Mouse (Mus musculus) cerebellum, adult 9-10 months (tissue): ENCODE measurements around the gene Slc39a11.

Experiments used
- DNase-seq: peaks from one replicate; pipeline ENCODE4 v3.0.0; 2022

Gene Slc39a11

DNA sequence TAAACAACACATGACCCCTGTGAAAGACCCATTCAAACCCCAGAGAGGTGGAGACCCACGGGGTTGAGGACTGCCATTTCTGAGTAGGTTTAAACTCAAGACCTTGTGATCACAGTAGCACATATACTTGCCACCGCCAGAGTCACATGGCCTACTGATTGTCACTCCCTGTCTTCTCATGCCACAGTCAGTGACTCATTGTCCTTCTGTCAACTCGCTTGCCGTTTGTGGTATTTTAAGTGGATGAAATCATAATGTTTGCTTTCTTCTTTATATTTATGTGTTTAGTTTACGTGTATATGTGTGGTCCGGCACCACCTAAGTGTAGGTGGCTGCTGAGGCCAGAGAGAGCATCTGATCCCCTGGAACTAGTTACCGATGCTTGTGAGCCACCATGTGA is 112.2 kb downstream of the Slc39a11 start:
- no peak for DNase-seq

- DNase-seq = no peak
These were observed 112.7 kb downstream of the Slc39a11 start for GRCm38 (mm10) chr11:113537199-113537586.

GRCm38 (mm10) chr11:113536308-113537198 is 113.3 kb downstream of the Slc39a11 start:
- DNase-seq = no peak

DNA sequence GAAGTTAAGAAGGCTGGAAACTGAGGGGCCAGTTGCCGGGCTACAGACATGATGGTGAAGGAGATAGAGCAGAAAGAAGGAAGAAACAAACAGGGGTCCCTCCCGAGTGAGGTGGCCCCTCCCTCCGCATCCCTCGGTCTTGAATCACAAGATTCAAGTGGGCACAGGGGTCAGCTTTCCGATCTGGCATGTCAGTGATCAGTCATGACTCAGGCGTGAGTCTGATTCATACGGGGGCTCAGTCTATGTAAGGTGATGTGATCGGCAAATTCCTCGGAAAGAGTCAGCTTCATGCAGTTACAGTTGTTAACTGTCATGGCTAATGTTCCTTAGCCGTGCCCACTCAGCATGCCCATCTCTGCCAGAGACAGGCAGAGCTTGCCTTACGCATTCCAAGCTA is 115.5 kb downstream of the Slc39a11 start:
- no peak for DNase-seq

DNA sequence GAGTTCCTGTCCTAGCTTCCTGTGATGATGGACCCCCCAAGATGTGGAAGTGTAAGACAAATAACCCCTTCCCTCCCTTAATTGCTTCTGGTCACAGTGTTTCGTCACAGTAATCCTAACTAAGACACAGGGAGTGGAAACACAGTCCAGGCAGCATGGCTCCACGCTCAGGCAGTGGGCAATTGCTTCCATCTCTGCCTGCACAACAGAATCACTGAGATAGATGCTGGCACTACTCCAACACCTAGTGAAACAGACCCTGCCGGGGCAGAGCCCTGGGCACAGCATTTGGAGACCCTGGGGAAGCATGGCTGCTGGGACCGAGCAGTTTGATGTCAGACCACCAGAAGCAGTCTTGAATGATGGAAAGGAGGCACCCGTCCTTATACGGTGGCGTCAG is 115.9 kb downstream of the Slc39a11 start:
- DNase-seq = no peak

DNA sequence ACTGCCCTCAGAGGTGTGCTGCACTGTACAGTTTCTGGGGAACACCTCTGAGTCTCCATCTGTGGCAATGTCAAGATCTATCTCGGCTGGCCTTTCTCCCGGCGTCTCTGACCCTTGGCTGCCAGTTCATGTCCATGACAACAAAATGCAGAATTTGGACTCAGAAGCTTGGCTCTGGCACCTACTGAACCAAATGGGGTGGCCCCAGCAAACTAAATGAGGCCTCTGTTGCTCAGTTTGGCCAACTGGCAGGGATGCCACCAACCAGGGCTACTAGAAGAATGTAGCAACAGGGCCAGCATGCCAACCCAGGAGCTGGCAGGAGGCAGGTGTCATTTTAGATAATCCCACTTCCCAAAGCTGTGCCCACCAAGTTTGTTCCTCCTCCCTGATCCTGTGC is 121.5 kb downstream of the Slc39a11 start:
- DNase-seq = no peak

GRCm38 (mm10) chr11:113525731-113526130 is 124.1 kb downstream of the Slc39a11 start:
- DNase-seq = no peak

- no peak for DNase-seq
These were observed 127.2 kb downstream of the Slc39a11 start for GRCm38 (mm10) chr11:113522726-113523125.

GRCm38 (mm10) chr11:113521469-113522190 is 128.2 kb downstream of the Slc39a11 start:
- no peak for DNase-seq

DNA sequence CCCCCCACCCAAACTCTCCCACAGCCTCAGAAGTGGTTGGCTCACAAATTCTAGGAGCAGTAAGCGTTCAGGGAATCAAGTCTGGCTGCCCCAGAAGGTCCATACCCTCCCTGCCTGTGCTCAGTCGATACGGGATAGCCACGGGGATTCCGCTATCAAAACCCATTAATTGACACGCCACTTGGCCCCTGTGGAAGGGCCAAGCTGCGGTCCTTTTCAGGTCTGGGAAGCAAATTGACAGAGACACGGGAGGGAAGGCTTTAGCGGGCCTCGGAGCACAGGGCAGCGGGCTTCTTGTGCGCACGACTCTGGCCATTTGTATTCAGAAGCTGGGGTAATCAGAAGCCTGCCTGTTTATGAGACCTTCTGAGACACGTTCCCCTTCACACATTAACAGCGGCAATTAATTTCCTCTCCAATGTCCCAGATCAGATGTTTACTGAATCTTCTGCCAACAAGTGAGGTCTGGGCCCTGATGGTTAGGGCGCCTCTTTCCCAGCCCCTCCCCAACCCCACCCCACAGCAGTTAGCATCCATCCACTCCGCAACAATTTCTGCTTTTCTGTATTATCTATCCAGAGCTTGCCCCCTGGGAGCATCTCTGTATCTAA is 128.9 kb downstream of the Slc39a11 start:
- DNase-seq = no peak

DNA sequence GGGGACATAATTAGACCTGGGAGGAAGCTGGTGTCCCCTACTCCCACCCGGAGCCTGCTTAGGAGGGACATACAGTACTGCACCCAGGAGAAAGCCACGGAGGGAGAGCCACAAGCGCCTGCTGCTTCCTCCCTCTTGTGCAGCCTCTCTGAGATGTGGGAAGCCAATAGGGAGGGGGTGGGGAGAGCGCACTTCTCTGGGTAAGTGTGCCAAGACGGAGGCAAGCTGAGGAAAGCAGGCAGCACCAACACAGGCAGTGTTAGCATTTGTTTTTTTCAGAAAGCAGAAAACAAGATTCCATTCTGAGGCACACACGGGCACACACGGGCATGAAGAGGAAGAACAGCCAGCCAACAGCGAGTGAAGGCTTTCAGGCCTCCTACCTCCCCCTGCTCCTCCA is 129.5 kb downstream of the Slc39a11 start:
- DNase-seq = no peak

- no peak for DNase-seq
These were observed 129.9 kb downstream of the Slc39a11 start for GRCm38 (mm10) chr11:113519973-113520372.

GRCm38 (mm10) chr11:113518176-113518575 is 131.7 kb downstream of the Slc39a11 start:
- no peak for DNase-seq

GRCm38 (mm10) chr11:113516156-113516555 is 133.7 kb downstream of the Slc39a11 start:
- DNase-seq = no peak

DNA sequence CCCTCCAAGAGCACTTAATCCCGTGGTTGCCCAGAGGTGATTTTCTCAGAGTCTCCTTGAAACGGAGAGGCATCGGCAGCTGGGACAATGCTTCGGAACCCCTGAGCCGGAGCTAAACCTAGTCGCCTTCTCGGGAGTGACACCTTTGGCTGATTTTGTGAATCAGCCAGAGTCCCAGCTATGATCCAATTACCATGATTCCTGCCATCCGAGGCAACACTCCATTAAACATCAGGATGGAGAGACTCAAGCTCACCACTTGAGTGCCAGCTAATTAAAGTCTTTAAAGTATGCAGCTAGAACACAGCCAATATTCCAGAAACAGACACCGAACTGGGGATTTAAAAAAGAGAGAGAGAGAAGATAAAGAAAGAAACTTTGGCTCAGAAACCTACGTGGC is 136.9 kb downstream of the Slc39a11 start:
- DNase-seq = no peak

- DNase-seq = no peak
These were observed 137.7 kb downstream of the Slc39a11 start for GRCm38 (mm10) chr11:113512150-113512549.

DNA sequence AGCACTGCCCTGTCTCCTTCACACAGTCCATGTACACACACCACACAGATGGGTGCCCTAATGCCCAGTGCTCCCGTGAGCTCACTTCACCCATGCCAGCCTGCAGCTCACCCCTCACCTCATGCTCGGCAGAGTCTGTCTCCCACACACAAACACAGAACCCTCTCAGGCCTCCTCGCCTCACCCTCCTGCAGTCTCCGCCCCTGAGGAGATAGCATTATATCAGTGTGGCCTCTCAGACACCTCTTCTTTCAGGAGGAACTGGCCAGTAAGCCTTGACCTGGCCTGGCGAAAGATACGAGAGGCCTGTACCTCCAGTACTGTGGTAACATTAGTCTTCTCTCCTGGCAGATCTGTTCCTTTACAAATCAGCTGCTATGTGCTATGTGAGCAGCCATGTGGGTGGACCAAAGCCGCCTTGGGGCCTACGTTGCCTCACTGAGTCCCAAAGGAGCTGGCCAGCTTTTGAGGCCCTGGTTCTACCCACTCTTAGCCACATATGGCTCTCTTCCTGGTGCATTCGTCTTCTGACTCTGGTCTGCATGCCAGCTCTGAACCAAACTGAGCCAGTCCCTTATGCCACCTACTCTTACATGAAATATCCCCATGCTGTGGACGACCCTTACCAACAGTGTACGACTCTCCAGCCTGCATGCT is 138.8 kb downstream of the Slc39a11 start:
- no peak for DNase-seq

- DNase-seq = no peak
These were observed 139.6 kb downstream of the Slc39a11 start for GRCm38 (mm10) chr11:113510249-113510648.

DNA sequence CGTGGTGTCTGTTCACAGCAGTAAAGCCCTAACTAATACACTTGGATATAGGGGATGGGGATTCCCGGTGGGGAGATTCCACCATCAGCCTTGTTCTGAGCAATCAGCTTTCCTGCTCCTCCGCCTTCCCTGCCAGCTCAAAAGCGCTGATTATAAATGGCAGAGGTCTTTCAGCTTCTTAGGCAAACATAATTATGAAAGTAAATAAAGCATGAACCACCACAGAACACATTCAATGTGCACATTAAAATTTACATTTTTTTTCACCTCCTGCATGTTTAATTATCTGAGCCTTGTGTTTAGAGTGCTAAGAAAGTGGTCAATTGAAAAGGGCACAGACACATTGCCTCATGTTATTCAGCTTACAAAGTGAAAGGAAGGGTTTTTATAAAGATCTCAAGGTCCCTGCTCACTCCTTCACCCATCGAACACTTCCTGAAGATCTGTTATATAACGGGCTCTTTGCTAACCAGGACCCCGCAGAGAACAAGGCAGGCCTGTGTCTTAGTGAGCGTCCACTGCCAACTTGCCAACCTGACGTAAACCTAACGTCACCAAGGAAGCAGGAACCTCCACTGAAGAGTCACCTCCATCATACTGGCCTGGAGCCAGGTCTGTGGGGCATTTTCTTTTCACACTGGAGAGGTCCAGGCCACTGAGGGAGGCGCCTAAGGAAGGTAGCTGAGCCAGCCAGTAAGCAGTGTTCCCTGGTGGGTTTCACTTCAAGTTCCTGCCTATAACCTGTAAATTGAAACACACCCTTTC is 142.0 kb downstream of the Slc39a11 start:
- DNase-seq = no peak

DNA sequence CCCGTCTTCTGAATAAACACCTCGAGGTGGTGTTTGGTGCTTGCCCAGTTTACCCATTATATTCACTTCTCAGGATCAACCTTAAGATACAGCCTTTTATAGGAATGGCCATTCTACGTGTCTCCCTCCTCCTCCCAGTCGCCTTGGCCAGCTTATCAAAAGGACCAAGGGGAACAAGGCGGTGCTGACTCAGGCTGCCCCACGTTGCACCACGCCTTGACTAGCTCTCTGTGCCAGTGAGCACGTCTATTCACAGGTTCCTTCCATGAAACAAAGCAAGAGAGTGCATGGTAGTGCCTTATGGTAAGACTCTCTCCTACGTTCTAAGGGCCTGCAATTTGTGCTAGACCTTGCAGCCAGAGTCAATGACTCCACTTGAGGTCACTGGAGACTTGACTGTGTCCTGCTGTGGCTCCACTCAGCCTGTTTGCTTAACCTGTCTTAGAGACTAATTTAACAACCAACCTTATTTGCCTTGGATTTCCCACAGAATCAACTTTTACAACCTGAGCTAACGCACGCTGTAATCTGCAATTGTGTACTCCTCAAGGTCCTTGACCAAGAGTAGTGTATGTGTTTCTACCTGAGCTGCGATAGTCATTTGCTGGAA is 144.2 kb downstream of the Slc39a11 start:
- DNase-seq = no peak

DNA sequence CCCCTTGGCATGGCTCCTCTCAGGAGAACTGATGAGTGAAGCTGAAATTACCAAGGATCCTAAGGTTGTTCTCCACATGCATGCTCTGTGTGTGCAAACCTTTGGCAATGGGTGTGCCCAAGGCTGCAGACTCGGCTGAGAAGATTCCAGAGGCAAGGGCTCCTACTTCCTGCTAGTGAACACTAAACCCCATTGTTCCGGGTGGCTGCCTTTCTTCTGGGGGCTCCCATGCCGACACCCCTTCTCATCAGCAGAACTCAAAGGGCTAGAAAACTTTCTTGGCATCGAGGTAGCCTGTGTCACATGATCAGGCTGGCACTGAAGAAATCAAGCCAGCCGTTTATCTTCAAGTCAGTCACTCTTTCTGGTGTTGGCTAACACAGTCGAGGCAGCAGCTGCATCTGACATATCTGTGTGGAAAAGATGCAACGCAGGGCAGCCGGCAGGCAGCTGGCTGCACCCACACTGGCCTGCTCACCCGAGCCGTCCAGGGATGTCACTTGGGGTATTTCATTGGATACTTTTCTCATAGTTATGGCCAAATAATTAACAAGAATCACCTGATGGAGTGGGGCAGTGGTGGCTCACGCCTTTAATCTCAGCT is 145.3 kb downstream of the Slc39a11 start:
- no peak for DNase-seq

DNA sequence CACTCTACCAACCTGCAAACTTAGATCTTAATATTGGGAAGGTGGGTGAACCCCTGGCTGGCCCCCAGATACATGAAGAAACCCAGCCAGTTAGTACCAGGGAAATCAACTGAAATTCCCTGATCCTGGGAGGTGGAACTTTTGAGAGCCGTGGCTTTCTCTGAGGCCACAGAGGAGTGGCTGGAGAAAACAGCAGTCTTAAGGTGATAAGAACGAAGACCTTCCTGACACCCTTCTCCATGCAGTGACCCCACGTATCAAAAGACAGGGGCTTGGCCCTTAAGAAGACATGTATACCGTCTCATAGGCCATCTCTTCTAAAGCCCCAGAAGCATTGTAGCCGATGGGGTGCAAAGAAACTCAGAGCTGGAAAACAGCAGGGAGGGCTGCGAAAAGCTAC is 146.9 kb downstream of the Slc39a11 start:
- no peak for DNase-seq
